Mouse (Mus musculus): ENCODE measurements around the gene Heatr1. TPM values are rescaled to one million over a fixed set of nuclear protein-coding genes. Genes with fewer than 3 reads are reported as not detected.

The Heatr1 gene
- polyA plus RNA-seq, 1 experiment: not detected

GRCm38 (mm10) chr13:12439586-12439985 is 44.8 kb downstream of the Heatr1 start:
- TF ChIP-seq CTCF (IDR thresholded peaks at IDR 0.05; ENCODE audit: insufficient read depth, low read depth, low read length) (no peak), POLR2A (IDR thresholded peaks at IDR 0.05; ENCODE audit: insufficient read depth, low read depth, low read length) (no peak)
- WGBS: 84% methylated on average over 3 of the region's 3 CpGs
- H3K27ac ChIP-seq (ENCODE audit: insufficient read depth, low read depth, low read length): no peak overlapping the region
- H3K4me3 ChIP-seq (ENCODE audit: insufficient read depth, low read depth, low read length): no peak overlapping the region
- no peaks in the 10 kb centered on the region for H3K4me1 ChIP-seq (ENCODE audit: control insufficient read depth, insufficient read depth, low read length)

GRCm38 (mm10) chr13:12440813-12441212 is 46.0 kb downstream of the Heatr1 start:
- Histone ChIP-seq H3K4me3 (ENCODE audit: insufficient read depth, low read depth, low read length) (no peak overlapping the region), H3K4me1 (ENCODE audit: control insufficient read depth, insufficient read depth, low read length) (no peaks in the 10 kb centered on the region), H3K27ac (ENCODE audit: insufficient read depth, low read depth, low read length) (no peak overlapping the region)
- TF ChIP-seq POLR2A (IDR thresholded peaks at IDR 0.05; ENCODE audit: insufficient read depth, low read depth, low read length) (no peak), CTCF (IDR thresholded peaks at IDR 0.05; ENCODE audit: insufficient read depth, low read depth, low read length) (no peak)
- WGBS: 84% methylated on average over 6 of the region's 6 CpGs

- 55% methylated on average over 2 of the region's 2 CpGs for WGBS
- no peak overlapping the region for H3K27ac ChIP-seq (ENCODE audit: insufficient read depth, low read depth, low read length)
- TF ChIP-seq CTCF (IDR thresholded peaks at IDR 0.05; ENCODE audit: insufficient read depth, low read depth, low read length) (no peak), POLR2A (IDR thresholded peaks at IDR 0.05; ENCODE audit: insufficient read depth, low read depth, low read length) (no peak)
- H3K4me1 ChIP-seq (ENCODE audit: control insufficient read depth, insufficient read depth, low read length): no peaks in the 10 kb centered on the region
- H3K4me3 ChIP-seq (ENCODE audit: insufficient read depth, low read depth, low read length): no peak overlapping the region
These were observed 47.3 kb downstream of the Heatr1 start for GRCm38 (mm10) chr13:12442008-12442587.

GRCm38 (mm10) chr13:12453150-12453549 is 58.3 kb downstream of the Heatr1 start:
- WGBS: 86% methylated on average over 14 of the region's 14 CpGs
- H3K4me3 ChIP-seq (ENCODE audit: insufficient read depth, low read depth, low read length): no peak overlapping the region
- TF ChIP-seq POLR2A (IDR thresholded peaks at IDR 0.05; ENCODE audit: insufficient read depth, low read depth, low read length) (no peak), CTCF (IDR thresholded peaks at IDR 0.05; ENCODE audit: insufficient read depth, low read depth, low read length) (no peak)
- H3K27ac ChIP-seq (ENCODE audit: insufficient read depth, low read depth, low read length): no peak overlapping the region
- no peaks in the 10 kb centered on the region for H3K4me1 ChIP-seq (ENCODE audit: control insufficient read depth, insufficient read depth, low read length)

- TF ChIP-seq CTCF (IDR thresholded peaks at IDR 0.05; ENCODE audit: insufficient read depth, low read depth, low read length): no peak
- TF ChIP-seq POLR2A (IDR thresholded peaks at IDR 0.05; ENCODE audit: insufficient read depth, low read depth, low read length): no peak
- no peak overlapping the region for H3K27ac ChIP-seq (ENCODE audit: insufficient read depth, low read depth, low read length)
- peaks cover 2% of the 10 kb centered on the region; the same call in 1 of the 2 replicates for H3K4me1 ChIP-seq (ENCODE audit: control insufficient read depth, insufficient read depth, low read length)
- H3K4me3 ChIP-seq (ENCODE audit: insufficient read depth, low read depth, low read length): no peak overlapping the region
- WGBS: 92% methylated on average over 7 of the region's 7 CpGs
These were observed 60.0 kb downstream of the Heatr1 start for GRCm38 (mm10) chr13:12454686-12455390.

GRCm38 (mm10) chr13:12456711-12457110 is 61.9 kb downstream of the Heatr1 start:
- WGBS: 80% methylated on average over 7 of the region's 7 CpGs
- Histone ChIP-seq H3K4me1 (ENCODE audit: control insufficient read depth, insufficient read depth, low read length) (peaks cover 3% of the 10 kb centered on the region; the same call in 1 of the 2 replicates), H3K27ac (ENCODE audit: insufficient read depth, low read depth, low read length) (no peak overlapping the region), H3K4me3 (ENCODE audit: insufficient read depth, low read depth, low read length) (no peak overlapping the region)
- no peak for TF ChIP-seq POLR2A (IDR thresholded peaks at IDR 0.05; ENCODE audit: insufficient read depth, low read depth, low read length)
- TF ChIP-seq CTCF (IDR thresholded peaks at IDR 0.05; ENCODE audit: insufficient read depth, low read depth, low read length): no peak

GRCm38 (mm10) chr13:12460443-12460842 is 65.6 kb downstream of the Heatr1 start:
- under 1% methylated on average over 8 of the region's 8 CpGs for WGBS
- peaks cover 3% of the 10 kb centered on the region; the same call in 1 of the 2 replicates for H3K4me1 ChIP-seq (ENCODE audit: control insufficient read depth, insufficient read depth, low read length)
- H3K27ac ChIP-seq (ENCODE audit: insufficient read depth, low read depth, low read length): no peak overlapping the region
- H3K4me3 ChIP-seq (ENCODE audit: insufficient read depth, low read depth, low read length): peak overlapping the region; percentile 71; the same call in 1 of the 2 replicates
- TF ChIP-seq CTCF (IDR thresholded peaks at IDR 0.05; ENCODE audit: insufficient read depth, low read depth, low read length): no peak
- TF ChIP-seq POLR2A (IDR thresholded peaks at IDR 0.05; ENCODE audit: insufficient read depth, low read depth, low read length): no peak

- H3K4me1 ChIP-seq (ENCODE audit: control insufficient read depth, insufficient read depth, low read length): peaks cover 3% of the 10 kb centered on the region; the same call in 1 of the 2 replicates
- peak overlapping the region; percentile 71 for H3K4me3 ChIP-seq (ENCODE audit: insufficient read depth, low read depth, low read length)
- peak overlapping the region; percentile 25 for H3K27ac ChIP-seq (ENCODE audit: insufficient read depth, low read depth, low read length)
- WGBS: under 1% methylated on average over 59 of the region's 59 CpGs
- TF ChIP-seq CTCF (IDR thresholded peaks at IDR 0.05; ENCODE audit: insufficient read depth, low read depth, low read length) (no peak), POLR2A (IDR thresholded peaks at IDR 0.05; ENCODE audit: insufficient read depth, low read depth, low read length) (0 out of 2 replicates have a peak, but pooled peaks have one; percentile 32)
These were observed 66.3 kb downstream of the Heatr1 start for GRCm38 (mm10) chr13:12460881-12461729.

Data from olfactory bulb, adult 2 months (tissue).